Mouse (Mus musculus) liver, embryonic 14.5 days (tissue): ENCODE data around the gene Krtap4-2.

Source experiments
- CTCF ChIP-seq: IDR thresholded peaks from 2 replicates; pipeline ENCODE4 v1.5.1; 2016; ENCODE audit warnings: antibody characterized with exemption, low read depth, control low read depth
- EP300 ChIP-seq: IDR thresholded peaks from 2 replicates; pipeline ENCODE4 v1.6.1; 2016; ENCODE audit warnings: antibody characterized with exemption, low read depth

DNA sequence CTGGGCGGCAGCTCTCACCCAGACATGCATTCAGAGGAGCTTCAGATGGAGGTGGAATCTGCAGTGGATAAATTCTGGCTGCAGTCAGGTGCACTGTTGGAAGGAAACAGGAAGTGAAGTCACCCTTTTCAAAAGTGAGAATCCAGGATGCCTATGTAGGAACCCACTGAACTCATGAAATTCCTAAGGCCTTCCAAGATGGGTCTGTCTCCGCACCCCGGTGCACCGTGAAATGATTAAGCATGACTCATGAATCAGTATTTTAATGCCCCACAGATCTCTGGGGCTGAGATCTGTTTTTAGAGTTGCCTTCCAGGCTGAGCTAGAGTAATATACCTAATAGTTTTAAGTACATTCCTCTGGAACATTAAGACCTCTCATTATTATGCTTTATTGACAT lies 24.4 kb upstream of the Krtap4-2 start:
- no peak for TF ChIP-seq CTCF
- TF ChIP-seq EP300, result no peak
